Mouse (Mus musculus): ENCODE measurements around the gene Leng9.

Leng9 gene

GRCm38 (mm10) chr7:4124856-4125255 is 25.3 kb downstream of the Leng9 start:
- DNase-seq (ENCODE audit: inconsistent age in 2 of 2, low spot score in 1 of 2), result no peak

GRCm38 (mm10) chr7:4124315-4124759 is 25.8 kb downstream of the Leng9 start:
- peak in 1 of 2 experiments; percentile 61 for DNase-seq (ENCODE audit: inconsistent age in 2 of 2, low spot score in 1 of 2)

GRCm38 (mm10) chr7:4123732-4124131 is 26.4 kb downstream of the Leng9 start:
- peak in 1 of 2 experiments; percentile 58 for DNase-seq (ENCODE audit: inconsistent age in 2 of 2, low spot score in 1 of 2)

GRCm38 (mm10) chr7:4122783-4123182 is 27.4 kb downstream of the Leng9 start:
- no peak for DNase-seq (ENCODE audit: inconsistent age in 2 of 2, low spot score in 1 of 2)

GRCm38 (mm10) chr7:4122076-4122768 is 28.0 kb downstream of the Leng9 start:
- no peak for DNase-seq (ENCODE audit: inconsistent age in 2 of 2, low spot score in 1 of 2)

- no peak for DNase-seq (ENCODE audit: inconsistent age in 2 of 2, low spot score in 1 of 2)
These were observed 29.9 kb downstream of the Leng9 start for GRCm38 (mm10) chr7:4119976-4120921.

- DNase-seq (ENCODE audit: inconsistent age in 2 of 2, low spot score in 1 of 2), result no peak
These were observed 30.8 kb downstream of the Leng9 start, which contains the start of gene Ttyh1 for GRCm38 (mm10) chr7:4119344-4119902. TSS of gene Ttyh1 (plus strand) at chr7:4119408.

GRCm38 (mm10) chr7:4117050-4117814 is 32.9 kb downstream of the Leng9 start:
- DNase-seq (ENCODE audit: inconsistent age in 2 of 2, low spot score in 1 of 2), result no peak

GRCm38 (mm10) chr7:4111766-4112165 is 38.4 kb downstream of the Leng9 start:
- DNase-seq (ENCODE audit: inconsistent age in 2 of 2, low spot score in 1 of 2), result no peak

GRCm38 (mm10) chr7:4103411-4103810 is 46.8 kb downstream of the Leng9 start:
- DNase-seq (ENCODE audit: inconsistent age in 2 of 2, low spot score in 1 of 2), result peak in 1 of 2 experiments; percentile 75

- no peak for DNase-seq (ENCODE audit: inconsistent age in 2 of 2, low spot score in 1 of 2)
These were observed 49.0 kb downstream of the Leng9 start for GRCm38 (mm10) chr7:4101144-4101543.

- no peak for DNase-seq (ENCODE audit: inconsistent age in 2 of 2, low spot score in 1 of 2)
These were observed 51.3 kb downstream of the Leng9 start for GRCm38 (mm10) chr7:4098832-4099231.

GRCm38 (mm10) chr7:4098301-4098700 is 51.9 kb downstream of the Leng9 start:
- DNase-seq (ENCODE audit: inconsistent age in 2 of 2, low spot score in 1 of 2), result no peak
